Mouse (Mus musculus) heart, embryonic 13.5 days (tissue): ENCODE measurements around the gene Sec14l1. TPM values are rescaled to one million over a fixed set of nuclear protein-coding genes. Genes with fewer than 3 reads are reported as not detected.

Source experiments
- ATAC-seq: fragments of 200-750 bp; cut with Nextera tagmentation; 2 replicates; pipeline ENCODE4 v1.8.0; 2017; ENCODE audit warnings: moderate TSS enrichment; ENCODE audit not compliant: insufficient number of reproducible peaks, low FRiP score, low TSS enrichment; ENCODE audit errors: extremely low read depth
- H3K27ac ChIP-seq: fragments of 300-500 bp; sonication (generic); replicated peaks from 2 replicates; pipeline ENCODE4 v1.5.1; 2015; ENCODE audit warnings: moderate library complexity, mild to moderate bottlenecking, inconsistent platforms
- H3K27me3 ChIP-seq: fragments of 300-500 bp; sonication (generic); replicated peaks from 2 replicates; pipeline ENCODE4 v1.6.1; 2015; ENCODE audit warnings: mild to moderate bottlenecking, inconsistent platforms
- H3K36me3 ChIP-seq: fragments of 300-500 bp; sonication (generic); 2 replicates; pipeline ENCODE4 v1.6.1; 2015; ENCODE audit warnings: mild to moderate bottlenecking, inconsistent platforms
- H3K4me1 ChIP-seq: fragments of 300-500 bp; sonication (generic); 2 replicates; pipeline ENCODE4 v1.6.1; 2015; ENCODE audit warnings: inconsistent platforms
- H3K4me2 ChIP-seq: fragments of 300-500 bp; sonication (generic); 2 replicates; pipeline ENCODE4 v1.6.1; 2015; ENCODE audit warnings: inconsistent platforms, mild to moderate bottlenecking, moderate library complexity
- H3K4me3 ChIP-seq: fragments of 300-500 bp; sonication (generic); 2 replicates; pipeline ENCODE4 v1.5.1; 2015; ENCODE audit warnings: moderate library complexity, mild to moderate bottlenecking, inconsistent platforms
- H3K9ac ChIP-seq: fragments of 300-500 bp; sonication (generic); 2 replicates; pipeline ENCODE4 v1.6.1; 2015; ENCODE audit warnings: inconsistent platforms, mild to moderate bottlenecking, moderate library complexity
- H3K9me3 ChIP-seq: fragments of 300-500 bp; sonication (generic); 2 replicates; pipeline ENCODE4 v1.6.1; 2016; ENCODE audit warnings: inconsistent platforms
- WGBS: fragments of 180-500 bp; shearing (Covaris S2); methylation state at CpG from one replicate; pipeline ENCODE4 v1.1.7; 2015; ENCODE audit warnings: mixed read lengths; 5-methylcytosine and 5-hydroxymethylcytosine counted together
- polyA plus RNA-seq: library from polyadenylated mRNA; unstranded; fragments of >200 nt; fragmentation: Nextera tagmentation; extraction: Ambion mirVana; gene quantifications from 2 replicates; pipeline ENCODE4 v1.2.1, GENCODE M21; 2015

Sec14l1 gene
- polyA plus RNA-seq, 1 experiment from 2014 or later = 44.5 TPM

GRCm38 (mm10) chr11:117101351-117101921 is 13.5 kb upstream of the Sec14l1 start:
- Histone ChIP-seq H3K4me3 (no peak overlapping the region), H3K9me3 (no peaks in the 10 kb centered on the region), H3K27ac (peak overlapping the region; percentile 91), H3K9ac (0 out of 2 replicates have a peak overlapping the region, but pooled peaks have one; percentile 47), H3K4me2 (0 out of 2 replicates have a peak overlapping the region, but pooled peaks have one; percentile 1), H3K36me3 (no peaks in the 10 kb centered on the region), H3K27me3 (0 out of 2 replicates have a peak, but pooled peaks cover 6% of the 10 kb centered on the region), H3K4me1 (peaks cover 62% of the 10 kb centered on the region)
- WGBS = 33% methylated on average over 8 of the region's 8 CpGs
- ATAC-seq = no peak

GRCm38 (mm10) chr11:117101925-117102717 is 12.8 kb upstream of the Sec14l1 start:
- Histone ChIP-seq H3K9ac (peak overlapping the region; percentile 56; the same call in 1 of the 2 replicates), H3K4me2 (no peak overlapping the region), H3K4me3 (no peak overlapping the region), H3K36me3 (no peaks in the 10 kb centered on the region), H3K4me1 (peaks cover 62% of the 10 kb centered on the region), H3K27me3 (0 out of 2 replicates have a peak, but pooled peaks cover under 1% of the 10 kb centered on the region), H3K9me3 (no peaks in the 10 kb centered on the region), H3K27ac (peak overlapping the region; percentile 91)
- WGBS = 60% methylated on average over 14 of the region's 14 CpGs
- no peak for ATAC-seq

- no peaks in the 10 kb centered on the region for H3K27me3 ChIP-seq
- H3K4me2 ChIP-seq = no peak overlapping the region
- H3K36me3 ChIP-seq = no peaks in the 10 kb centered on the region
- H3K27ac ChIP-seq = no peak overlapping the region
- no peak overlapping the region for H3K9ac ChIP-seq
- H3K9me3 ChIP-seq = no peaks in the 10 kb centered on the region
- 79% methylated on average over 10 of the region's 10 CpGs for WGBS
- no peak for ATAC-seq
- H3K4me1 ChIP-seq = peaks cover 58% of the 10 kb centered on the region
- H3K4me3 ChIP-seq = no peak overlapping the region
These were observed 11.4 kb upstream of the Sec14l1 start for GRCm38 (mm10) chr11:117103523-117103922.

- Histone ChIP-seq H3K27me3 (no peaks in the 10 kb centered on the region), H3K9me3 (no peaks in the 10 kb centered on the region), H3K4me1 (peaks cover 59% of the 10 kb centered on the region), H3K4me2 (no peak overlapping the region), H3K4me3 (no peak overlapping the region), H3K36me3 (no peaks in the 10 kb centered on the region), H3K27ac (no peak overlapping the region), H3K9ac (no peak overlapping the region)
- 81% methylated on average over 10 of the region's 10 CpGs for WGBS
- ATAC-seq = no peak
These were observed 10.8 kb upstream of the Sec14l1 start for GRCm38 (mm10) chr11:117104044-117104757.

GRCm38 (mm10) chr11:117105315-117105714 is 9.7 kb upstream of the Sec14l1 start:
- ATAC-seq = no peak
- no peak overlapping the region for H3K9ac ChIP-seq
- no peaks in the 10 kb centered on the region for H3K9me3 ChIP-seq
- no peak overlapping the region for H3K27ac ChIP-seq
- H3K27me3 ChIP-seq = no peaks in the 10 kb centered on the region
- WGBS = 77% methylated on average over 3 of the region's 3 CpGs
- H3K4me2 ChIP-seq = no peak overlapping the region
- peaks cover 56% of the 10 kb centered on the region for H3K4me1 ChIP-seq
- no peaks in the 10 kb centered on the region for H3K36me3 ChIP-seq
- H3K4me3 ChIP-seq = no peak overlapping the region

GRCm38 (mm10) chr11:117105850-117106249 is 9.1 kb upstream of the Sec14l1 start:
- Histone ChIP-seq H3K4me1 (peaks cover 56% of the 10 kb centered on the region), H3K4me3 (no peak overlapping the region), H3K9me3 (no peaks in the 10 kb centered on the region), H3K27me3 (no peaks in the 10 kb centered on the region), H3K36me3 (no peaks in the 10 kb centered on the region), H3K9ac (no peak overlapping the region), H3K27ac (no peak overlapping the region), H3K4me2 (no peak overlapping the region)
- WGBS = 81% methylated on average over 7 of the region's 7 CpGs
- ATAC-seq = no peak

- H3K4me1 ChIP-seq = peaks cover 48% of the 10 kb centered on the region
These were observed 8.2 kb upstream of the Sec14l1 start for GRCm38 (mm10) chr11:117106633-117107334.

GRCm38 (mm10) chr11:117107837-117108236 is 7.1 kb upstream of the Sec14l1 start:
- Histone ChIP-seq H3K27me3 (no peaks in the 10 kb centered on the region), H3K9ac (no peak overlapping the region), H3K4me2 (no peak overlapping the region), H3K36me3 (no peaks in the 10 kb centered on the region), H3K9me3 (no peaks in the 10 kb centered on the region), H3K27ac (peak overlapping the region; percentile 72), H3K4me3 (no peak overlapping the region), H3K4me1 (peaks cover 42% of the 10 kb centered on the region)
- 85% methylated on average over 2 of the region's 2 CpGs for WGBS
- no peak for ATAC-seq

More at GRCm38 (mm10) chr11:117106633-117107334, 8.2 kb upstream of the Sec14l1 start:
- H3K4me3 ChIP-seq = no peak overlapping the region
- no peak overlapping the region for H3K4me2 ChIP-seq
- no peaks in the 10 kb centered on the region for H3K27me3 ChIP-seq
- H3K36me3 ChIP-seq = no peaks in the 10 kb centered on the region
- no peaks in the 10 kb centered on the region for H3K9me3 ChIP-seq
- WGBS = 58% methylated on average over 13 of the region's 13 CpGs
- ATAC-seq = no peak
- H3K9ac ChIP-seq = peak overlapping the region; percentile 28; the same call in 1 of the 2 replicates
- peak overlapping the region; percentile 24; the same call in 1 of the 2 replicates for H3K27ac ChIP-seq

- peak overlapping the region; percentile 72 for H3K27ac ChIP-seq
- no peaks in the 10 kb centered on the region for H3K36me3 ChIP-seq
- peak overlapping the region; percentile 54 for H3K9ac ChIP-seq
- no peak for ATAC-seq
- peak overlapping the region; percentile 13; the same call in 1 of the 2 replicates for H3K4me2 ChIP-seq
- H3K4me1 ChIP-seq = peaks cover 44% of the 10 kb centered on the region
- WGBS = 44% methylated on average over 9 of the region's 9 CpGs
- no peaks in the 10 kb centered on the region for H3K27me3 ChIP-seq
- no peak overlapping the region for H3K4me3 ChIP-seq
- 0 out of 2 replicates have a peak, but pooled peaks cover 4% of the 10 kb centered on the region for H3K9me3 ChIP-seq
These were observed 6.4 kb upstream of the Sec14l1 start for GRCm38 (mm10) chr11:117108595-117108994.

GRCm38 (mm10) chr11:117109179-117109954 is 5.6 kb upstream of the Sec14l1 start:
- no peak for ATAC-seq

More at GRCm38 (mm10) chr11:117109179-117109954, 5.6 kb upstream of the Sec14l1 start:
- no peaks in the 10 kb centered on the region for H3K27me3 ChIP-seq
- no peak overlapping the region for H3K4me3 ChIP-seq
- H3K4me2 ChIP-seq = no peak overlapping the region
- peak overlapping the region; percentile 72 for H3K27ac ChIP-seq
- H3K36me3 ChIP-seq = no peaks in the 10 kb centered on the region
- 63% methylated on average over 12 of the region's 12 CpGs for WGBS
- H3K4me1 ChIP-seq = peaks cover 46% of the 10 kb centered on the region
- H3K9me3 ChIP-seq = 0 out of 2 replicates have a peak, but pooled peaks cover 5% of the 10 kb centered on the region
- no peak overlapping the region; the same call in 1 of the 2 replicates for H3K9ac ChIP-seq
